Mouse (Mus musculus) embryonic fibroblast, embryonic 13.5 days (primary cell): ENCODE data around the gene Selenoi. TPM values are rescaled to one million over a fixed set of nuclear protein-coding genes. Genes with fewer than 3 reads are reported as not detected.

ENCODE experiments used
- H3K27ac ChIP-seq: 2 replicates; pipeline ENCODE4 v1.5.1; 2012; ENCODE audit warnings: low read length, control low read depth, inconsistent platforms; ENCODE audit not compliant: insufficient read depth
- H3K4me1 ChIP-seq: 2 replicates; pipeline ENCODE4 v1.6.1; 2011; ENCODE audit warnings: low read length; ENCODE audit not compliant: control insufficient read depth, insufficient read depth
- H3K4me3 ChIP-seq: 2 replicates; pipeline ENCODE4 v1.5.1; 2011; ENCODE audit warnings: mild to moderate bottlenecking, control low read depth, low read length; ENCODE audit not compliant: insufficient read depth
- CTCF ChIP-seq: IDR thresholded peaks from 2 replicates; pipeline ENCODE4 v1.5.1; 2011; ENCODE audit warnings: mild to moderate bottlenecking, control low read depth, low read length, moderate library complexity, borderline replicate concordance; ENCODE audit not compliant: insufficient read depth
- POLR2A ChIP-seq: IDR thresholded peaks from 2 replicates; pipeline ENCODE4 v1.6.1; 2011; ENCODE audit warnings: low read depth, mild to moderate bottlenecking, control low read depth, low read length, moderate library complexity
- polyA plus RNA-seq: library from polyadenylated mRNA; stranded (reverse); fragments of >200 nt; gene quantifications from 2 replicates; pipeline ENCODE4 v1.2.4, GENCODE M21; 2011; ENCODE audit warnings: low read depth; ENCODE audit not compliant: missing spikeins, insufficient read length

Selenoi gene
- polyA plus RNA-seq, 1 experiment, result 65.2 TPM

GRCm38 (mm10) chr5:30270571-30271190 is 38.3 kb downstream of the Selenoi start:
- TF ChIP-seq POLR2A (no peak), CTCF (no peak)
- Histone ChIP-seq H3K27ac (peak overlapping the region; percentile 29; the same call in 1 of the 2 replicates), H3K4me3 (no peak overlapping the region), H3K4me1 (no peaks in the 10 kb centered on the region)

GRCm38 (mm10) chr5:30271599-30272281 is 39.4 kb downstream of the Selenoi start:
- Histone ChIP-seq H3K4me3 (no peak overlapping the region), H3K27ac (no peak overlapping the region), H3K4me1 (no peaks in the 10 kb centered on the region)
- TF ChIP-seq CTCF (no peak), POLR2A (no peak)

- Histone ChIP-seq H3K4me3 (no peak overlapping the region), H3K27ac (no peak overlapping the region), H3K4me1 (peaks cover 5% of the 10 kb centered on the region; the same call in 1 of the 2 replicates)
- no peak for TF ChIP-seq CTCF
- TF ChIP-seq POLR2A, result no peak
Measured at GRCm38 (mm10) chr5:30276361-30276760, 44.0 kb downstream of the Selenoi start.

- Histone ChIP-seq H3K27ac (no peak overlapping the region; the same call in 1 of the 2 replicates), H3K4me1 (peaks cover 5% of the 10 kb centered on the region; the same call in 1 of the 2 replicates), H3K4me3 (no peak overlapping the region)
- no peak for TF ChIP-seq CTCF
- TF ChIP-seq POLR2A, result no peak
Measured at GRCm38 (mm10) chr5:30278952-30279351, 46.6 kb downstream of the Selenoi start.

- TF ChIP-seq POLR2A, result no peak
- no peak for TF ChIP-seq CTCF
- Histone ChIP-seq H3K4me3 (no peak overlapping the region), H3K27ac (no peak overlapping the region; the same call in 1 of the 2 replicates), H3K4me1 (peaks cover 5% of the 10 kb centered on the region; the same call in 1 of the 2 replicates)
Measured at GRCm38 (mm10) chr5:30279446-30279845, 47.1 kb downstream of the Selenoi start.

GRCm38 (mm10) chr5:30280864-30281263 is 48.5 kb downstream of the Selenoi start:
- no peak overlapping the region for H3K4me3 ChIP-seq

GRCm38 (mm10) chr5:30281291-30281732 is 48.9 kb downstream of the Selenoi start, which contains the start of gene Drc1:
Gene Drc1, plus strand, starts transcription at chr5:30281388.
- Histone ChIP-seq H3K27ac (no peak within 1 kb of the TSS), H3K4me1 (peaks cover 5% of the 10 kb centered on the region; the same call in 1 of the 2 replicates), H3K4me3 (peak within 1 kb of the TSS; percentile 25)
- TF ChIP-seq CTCF (no peak), POLR2A (no peak)

More at GRCm38 (mm10) chr5:30280864-30281263, 48.5 kb downstream of the Selenoi start:
- TF ChIP-seq CTCF (no peak), POLR2A (no peak)
- Histone ChIP-seq H3K27ac (no peak overlapping the region), H3K4me1 (peaks cover 5% of the 10 kb centered on the region; the same call in 1 of the 2 replicates)

- Histone ChIP-seq H3K4me1 (peaks cover 5% of the 10 kb centered on the region), H3K27ac (no peak overlapping the region), H3K4me3 (no peak overlapping the region)
- TF ChIP-seq CTCF (no peak), POLR2A (no peak)
Measured at GRCm38 (mm10) chr5:30285944-30286799, 53.8 kb downstream of the Selenoi start.

- H3K4me3 ChIP-seq, result no peak overlapping the region
- no peak for TF ChIP-seq CTCF
- no peak for TF ChIP-seq POLR2A
- peaks cover 5% of the 10 kb centered on the region for H3K4me1 ChIP-seq
- H3K27ac ChIP-seq, result no peak overlapping the region
Measured at GRCm38 (mm10) chr5:30287106-30287882, 54.9 kb downstream of the Selenoi start.

Other genes with a start within 250 kb of the Selenoi start
- 2.7 and 6.9 TPM in 2 replicates for gene Il6, start 219.5 kb upstream of the Selenoi start, polyA plus RNA-seq
- 61.5 and 74.1 TPM in 2 replicates for gene Tyms, start 159.0 kb upstream of the Selenoi start, polyA plus RNA-seq
- gene Garem2, start 127.4 kb upstream of the Selenoi start, polyA plus RNA-seq, result 1.9 and 2.6 TPM in 2 replicates
- not detected in 2 replicates for gene 3110082J24Rik, start 126.5 kb upstream of the Selenoi start, polyA plus RNA-seq
- 111 and 114 TPM in 2 replicates for gene Hadha, start 77.4 kb upstream of the Selenoi start, polyA plus RNA-seq
- gene Hadhb, start 77.3 kb upstream of the Selenoi start, polyA plus RNA-seq, result 101 TPM in 2 replicates
- gene Adgrf3, start 26.9 kb upstream of the Selenoi start, polyA plus RNA-seq, result not detected in 2 replicates
- not detected in 2 replicates for gene Drc1, start 48.8 kb downstream of the Selenoi start, polyA plus RNA-seq
- not detected in 2 replicates for gene Otof, start 229.4 kb downstream of the Selenoi start, polyA plus RNA-seq
- not detected in 2 replicates for gene 1700001C02Rik, start 233.5 kb downstream of the Selenoi start, polyA plus RNA-seq